Mouse (Mus musculus) MN1 (cell line): ENCODE results near the gene Upk2.
A peak's percentile ranks its signal among the peaks of the same experiment; 100 is the strongest.

Source experiments
- DNase-seq: peaks from one replicate; pipeline ENCODE4 v3.0.0-alpha.2; 2016; ENCODE audit warnings: low spot score

Gene Upk2

GRCm38 (mm10) chr9:44454891-44455220, at the start of gene Upk2:
Gene Upk2 (minus strand): TSS chr9:44454976.
- no peak for DNase-seq

DNA sequence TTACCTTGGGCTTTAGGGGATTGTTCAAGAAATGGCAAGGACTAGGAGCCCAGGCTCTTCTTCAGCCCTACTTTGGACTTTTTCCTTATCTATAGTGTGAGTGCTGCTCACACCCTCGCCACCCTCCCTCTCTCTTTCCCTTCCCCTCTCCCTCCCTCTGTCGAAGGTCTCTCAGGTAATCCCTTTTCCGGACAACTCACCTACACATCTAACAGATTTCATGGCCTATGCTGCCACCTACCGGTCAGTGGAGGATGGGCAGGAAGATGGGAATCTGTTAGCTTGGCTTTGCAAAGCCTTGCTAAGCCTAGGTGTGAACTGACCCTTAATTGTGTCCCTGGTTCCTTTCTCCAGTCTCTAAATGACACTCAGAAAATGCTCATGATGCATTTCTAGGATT, 47.2 kb upstream of the Upk2 start:
- peak; percentile 91 for DNase-seq

GRCm38 (mm10) chr9:44501206-44501879, 46.6 kb upstream of the Upk2 start:
- peak; percentile 42 for DNase-seq

DNA sequence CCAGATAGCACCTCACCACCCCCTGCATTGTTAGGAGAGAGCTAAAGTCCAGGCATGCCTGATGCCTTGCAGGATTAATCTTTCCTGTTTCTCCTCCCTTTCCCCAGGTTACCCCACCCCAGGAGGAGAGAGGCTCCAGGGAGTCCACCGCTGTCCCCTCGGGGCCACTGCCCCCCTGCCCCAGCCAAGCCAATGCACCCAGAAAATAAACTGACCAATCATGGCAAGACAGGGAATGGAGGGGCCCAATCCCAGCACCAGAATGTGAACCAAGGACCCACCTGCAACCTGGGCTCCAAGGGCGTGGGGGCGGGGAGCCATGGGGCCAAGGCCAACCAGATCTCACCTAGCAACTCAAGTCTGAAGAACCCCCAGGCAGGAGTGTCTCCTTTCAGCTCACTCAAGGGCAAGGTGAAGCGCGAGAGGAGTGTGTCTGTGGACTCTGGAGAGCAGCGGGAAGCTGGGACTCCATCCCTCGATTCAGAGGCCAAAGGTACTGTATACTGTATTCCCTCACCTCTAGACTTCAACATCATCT, 45.9 kb upstream of the Upk2 start:
- DNase-seq = no peak

DNA sequence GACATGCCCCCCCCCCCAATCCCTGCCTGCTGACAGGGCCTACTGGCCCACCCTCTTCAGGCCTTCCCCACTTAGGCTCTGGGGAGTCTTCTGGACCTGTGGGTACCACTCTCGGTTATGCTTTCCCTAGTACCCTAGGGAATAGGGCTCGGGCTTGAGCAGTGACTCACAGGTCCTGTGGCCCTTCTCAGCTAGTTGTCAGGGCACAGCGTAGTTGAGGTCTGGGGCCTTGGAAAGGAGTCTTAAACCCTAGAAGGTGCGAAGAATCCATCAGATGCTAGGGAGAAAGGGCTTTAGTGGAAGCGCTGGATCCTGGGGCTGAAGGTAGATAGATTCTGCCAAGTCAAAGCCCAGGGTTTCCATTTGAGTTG, 45.4 kb upstream of the Upk2 start:
- DNase-seq = peak; percentile 82

DNA sequence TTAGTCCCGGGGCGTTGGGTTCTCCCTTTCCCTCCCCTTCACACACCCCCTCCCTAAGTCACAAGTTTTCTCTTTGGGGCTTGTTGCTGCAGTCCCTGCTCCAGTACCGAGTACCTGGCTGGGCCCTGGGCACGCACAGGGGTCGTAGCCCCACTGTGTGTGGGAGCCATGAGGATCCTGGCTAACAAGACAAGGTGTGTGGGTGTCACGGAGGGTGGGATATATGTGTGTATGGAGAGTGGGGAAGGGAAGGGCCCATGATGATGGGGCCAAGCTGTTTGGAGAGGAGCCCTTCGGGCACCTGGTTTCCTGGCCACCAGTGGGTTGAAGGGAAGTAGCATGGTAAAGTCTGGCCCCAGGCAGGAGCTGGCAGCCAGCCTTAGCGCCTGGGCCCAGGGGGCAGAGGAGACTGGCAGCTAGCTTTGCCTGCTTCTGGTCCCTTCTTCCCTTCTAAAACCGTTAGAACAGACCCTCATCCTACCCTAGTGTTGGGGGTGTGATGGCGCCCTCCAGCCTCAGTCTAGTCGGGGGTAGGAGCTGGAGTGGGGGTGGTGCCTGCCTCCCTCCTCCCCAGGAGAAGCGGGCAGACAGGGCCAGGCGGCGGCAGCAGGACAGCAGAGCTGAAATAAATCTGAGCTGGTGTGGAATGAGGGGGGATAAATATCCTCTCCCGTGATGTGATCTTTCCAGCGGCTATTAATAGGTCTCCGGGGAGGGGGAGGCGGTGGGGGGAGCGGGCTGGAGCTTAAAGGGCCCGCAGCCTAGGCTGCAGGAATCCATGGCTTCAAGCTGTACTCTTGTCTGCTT, 44.8 kb upstream of the Upk2 start:
- DNase-seq = peak; percentile 72

- DNase-seq = peak; percentile 89
Measured at GRCm38 (mm10) chr9:44498421-44499355, 43.9 kb upstream of the Upk2 start.

GRCm38 (mm10) chr9:44497624-44498377, 43.0 kb upstream of the Upk2 start:
- DNase-seq = peak; percentile 73

DNA sequence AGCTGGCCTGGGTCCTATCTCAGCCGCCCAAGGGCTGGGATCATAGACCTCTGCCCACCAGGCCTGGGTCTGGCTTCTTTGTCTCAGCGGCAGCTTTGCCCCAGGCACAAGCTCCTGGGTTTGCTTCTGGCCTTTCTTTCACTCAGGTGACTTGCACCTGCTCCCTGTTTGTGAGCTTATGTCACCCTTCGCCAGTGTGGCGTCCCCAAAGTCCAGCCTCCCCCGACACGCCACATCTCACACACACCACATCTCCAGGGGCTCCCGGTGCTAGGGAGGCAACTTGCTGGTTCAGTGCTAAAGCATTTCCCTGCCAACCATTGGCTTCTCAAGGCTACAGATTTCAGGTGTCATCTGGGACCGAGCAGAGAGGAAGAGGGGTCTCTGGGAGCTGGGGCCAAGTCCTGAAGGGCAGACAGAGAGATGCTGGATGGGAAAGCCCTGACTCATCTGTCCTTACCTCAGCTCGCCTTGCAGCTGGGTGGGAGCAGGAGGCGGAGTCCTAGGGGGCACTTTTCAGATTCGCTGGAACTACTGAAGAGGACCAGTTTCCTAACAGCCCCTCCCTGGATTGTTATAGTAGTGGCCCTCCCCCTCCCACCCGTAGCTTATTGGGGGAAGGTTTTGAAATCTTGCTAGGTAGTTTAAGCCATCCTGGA, 42.2 kb upstream of the Upk2 start:
- peak; percentile 43 for DNase-seq

DNA sequence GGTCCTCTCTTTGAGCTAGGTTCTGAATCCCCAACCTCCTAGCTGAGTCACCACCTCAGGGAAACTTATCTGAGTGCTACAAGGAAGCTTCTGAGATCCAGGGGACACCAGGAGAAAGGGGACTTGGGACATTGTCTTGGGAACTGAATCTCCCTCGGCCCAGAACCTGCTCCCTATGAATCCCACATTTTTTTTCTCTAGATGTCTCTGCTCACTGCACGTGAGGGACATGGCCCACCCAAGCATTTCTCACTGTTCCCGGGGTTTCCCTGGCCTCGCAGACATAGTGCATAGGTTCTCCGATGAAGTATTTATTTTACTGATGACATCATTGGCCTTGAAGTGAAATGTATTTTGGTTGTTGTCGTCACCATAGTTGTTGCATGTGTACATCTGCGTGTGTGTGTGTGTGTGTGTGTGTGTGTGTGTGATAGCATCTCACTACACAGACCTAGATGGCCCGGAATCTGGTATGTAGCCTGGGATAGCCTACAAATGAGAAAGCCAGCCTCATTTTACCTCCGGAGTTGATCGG, 41.1 kb upstream of the Upk2 start:
- DNase-seq = no peak

DNA sequence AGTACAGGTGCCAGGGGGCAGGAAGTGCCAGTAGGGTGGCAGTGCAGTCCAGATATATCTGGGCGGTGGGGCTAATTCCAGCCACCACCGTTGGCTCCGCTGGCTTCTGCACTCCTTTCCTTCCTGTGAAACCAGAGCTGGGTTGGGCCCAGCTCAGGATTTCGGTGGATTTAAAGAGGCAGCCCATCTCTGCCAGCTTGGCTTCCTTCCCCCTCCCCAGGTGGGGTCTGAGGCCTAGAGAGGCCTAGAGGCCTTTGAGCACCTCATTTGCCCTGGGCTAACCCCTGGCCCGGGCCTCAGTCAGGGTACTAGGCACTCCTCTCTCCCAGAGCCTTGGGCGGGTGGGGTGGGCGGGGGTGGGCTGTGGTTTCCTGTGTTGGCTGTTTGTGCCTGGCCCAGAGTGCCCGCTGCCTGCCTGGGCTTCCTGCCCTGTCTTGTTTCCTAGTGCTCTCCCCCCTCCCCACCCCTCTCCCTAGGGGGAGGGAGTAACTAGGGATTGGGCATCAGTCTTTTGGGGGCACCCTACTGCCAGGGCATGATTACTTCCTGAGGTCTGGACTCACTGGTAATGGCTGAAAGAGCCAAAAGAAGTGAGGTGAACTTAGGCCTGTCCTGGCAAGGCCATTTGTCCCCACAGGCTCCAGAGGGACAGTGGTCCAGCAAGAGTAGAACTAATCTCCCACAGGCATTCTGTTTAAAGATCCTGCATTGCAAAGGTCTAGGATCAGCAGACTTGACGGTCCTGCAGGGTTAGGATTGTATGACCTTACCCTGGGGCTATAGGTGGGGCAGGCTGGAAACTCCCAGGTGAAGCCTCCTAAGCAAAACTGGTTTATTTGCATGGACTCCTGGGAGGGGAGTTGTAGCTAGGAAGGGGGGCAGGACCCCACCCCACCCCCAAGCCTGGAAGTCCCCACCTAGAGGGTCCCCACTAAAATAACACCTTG, 40.4 kb upstream of the Upk2 start:
- DNase-seq = peak; percentile 41

DNA sequence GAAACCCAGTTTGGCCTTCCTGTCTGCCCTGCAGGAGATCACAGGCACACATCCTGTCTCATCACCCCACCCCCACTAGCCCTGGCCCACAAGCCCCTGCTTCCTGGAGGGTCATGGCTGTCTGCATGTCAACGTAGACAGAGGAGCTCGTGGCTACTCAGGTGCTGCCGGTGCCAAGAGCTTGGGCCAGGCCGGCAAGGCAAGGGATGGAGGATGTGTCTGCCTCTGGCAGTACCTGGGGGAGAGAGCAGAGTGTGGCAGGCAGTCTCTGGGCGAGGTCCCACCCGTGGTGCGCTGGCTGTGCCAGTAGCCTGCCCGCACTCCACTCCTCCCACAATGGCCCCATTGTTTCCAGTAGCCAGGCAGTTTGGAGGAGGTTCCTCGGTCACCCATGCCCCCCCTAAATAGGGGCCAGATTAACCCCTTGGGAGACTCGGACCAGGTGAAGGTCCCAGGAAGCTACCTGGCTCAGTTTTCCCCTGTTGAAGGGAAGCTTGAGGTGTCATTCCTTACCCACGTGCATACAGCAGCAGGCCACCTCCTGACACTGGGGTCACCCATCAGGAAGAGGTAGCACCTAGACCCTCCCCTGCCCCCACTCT, 39.6 kb upstream of the Upk2 start:
- peak; percentile 54 for DNase-seq

GRCm38 (mm10) chr9:44492631-44493461, 38.1 kb upstream of the Upk2 start:
- no peak for DNase-seq

DNA sequence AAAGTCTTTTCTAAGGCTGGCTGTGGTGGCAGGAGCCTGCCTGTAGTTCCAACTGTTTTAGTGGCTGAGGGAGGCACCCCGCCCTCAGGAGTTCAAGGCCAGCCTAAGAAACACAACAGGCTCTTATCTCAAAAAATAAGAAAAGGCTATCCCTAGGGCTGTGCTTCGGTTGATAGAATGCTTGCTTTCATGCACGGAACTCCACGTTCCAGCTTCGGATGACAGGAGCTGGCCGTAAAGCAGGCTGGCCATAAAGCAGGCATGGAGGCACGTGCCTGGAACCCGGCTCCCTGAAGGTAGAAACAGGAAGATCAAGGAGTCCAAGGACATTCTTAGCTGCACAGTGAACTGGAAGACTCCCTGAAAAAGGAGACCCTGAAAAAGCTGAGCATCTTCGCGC, 36.6 kb upstream of the Upk2 start:
- no peak for DNase-seq

DNA sequence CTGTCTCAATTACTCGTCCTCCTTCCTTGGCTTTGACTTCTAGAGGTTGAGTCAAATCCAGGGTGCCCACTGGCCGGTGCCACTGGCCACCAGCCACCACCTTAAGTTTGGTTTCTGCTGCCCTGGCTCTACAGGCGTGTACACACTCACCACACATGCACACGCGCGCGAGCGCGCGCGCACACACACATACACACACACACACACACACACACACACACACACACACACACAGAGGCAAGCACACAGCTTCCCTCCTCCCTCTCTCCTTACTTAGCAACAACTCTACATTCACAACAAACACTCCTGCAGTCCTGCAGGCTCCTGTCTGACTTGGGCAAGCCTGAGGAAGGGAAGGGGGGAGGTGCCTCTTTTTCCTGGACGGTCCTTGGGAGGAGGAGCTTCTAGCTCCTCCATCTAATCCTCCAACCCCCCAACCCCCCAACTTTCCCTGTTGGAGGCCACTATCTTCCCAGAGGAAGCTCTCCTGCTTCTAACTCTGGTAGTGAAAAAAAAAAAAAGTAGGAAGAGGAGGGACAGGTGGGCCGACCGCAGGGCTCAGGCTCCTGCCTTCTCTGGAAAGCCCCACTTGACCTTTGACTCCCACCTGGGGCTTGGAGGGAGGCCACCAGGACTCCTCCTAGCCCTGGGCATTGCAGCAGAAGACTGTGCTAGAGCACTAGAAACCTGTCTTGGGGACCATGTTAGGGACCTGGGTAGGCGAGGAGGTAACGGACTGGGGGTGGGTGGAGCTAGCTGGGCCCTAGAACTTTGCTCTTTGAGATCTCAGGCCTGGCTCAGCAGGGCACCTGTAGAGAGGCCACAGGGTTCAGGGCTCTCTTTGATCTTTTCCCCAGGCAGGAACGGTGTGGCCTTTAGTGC, 35.6 kb upstream of the Upk2 start:
- peak; percentile 54 for DNase-seq

DNA sequence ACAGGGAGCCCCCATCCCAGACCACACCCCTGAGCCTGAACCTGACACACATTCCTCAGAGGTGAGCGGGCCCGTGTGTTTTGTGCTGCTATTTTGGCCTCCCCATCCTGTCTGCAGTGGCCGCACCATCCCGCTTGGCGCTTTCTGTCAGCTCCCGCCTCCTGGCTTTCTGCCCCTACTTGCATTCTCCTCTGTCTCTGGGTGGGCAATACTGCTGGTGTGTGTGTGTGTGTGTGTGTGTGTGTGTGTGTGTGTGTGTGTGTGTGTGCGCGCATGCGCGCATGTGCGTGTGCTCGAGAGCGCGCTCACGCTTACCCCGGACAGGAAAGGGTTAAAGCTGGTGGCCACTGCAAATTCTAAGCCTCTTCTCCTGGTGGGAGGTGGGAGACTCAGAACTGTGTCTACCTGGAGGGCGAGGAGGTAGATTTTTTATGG, 34.9 kb upstream of the Upk2 start:
- peak; percentile 15 for DNase-seq

GRCm38 (mm10) chr9:44488855-44489381, 34.1 kb upstream of the Upk2 start:
- peak; percentile 36 for DNase-seq
